Mouse (Mus musculus): ENCODE measurements around the gene Dnase1l3. TPM values are rescaled to one million over a fixed set of nuclear protein-coding genes. Genes with fewer than 3 reads are reported as not detected.

Dnase1l3 gene
- polyA plus RNA-seq, 1 experiment from 2014 or later, result 0.14 TPM

DNA sequence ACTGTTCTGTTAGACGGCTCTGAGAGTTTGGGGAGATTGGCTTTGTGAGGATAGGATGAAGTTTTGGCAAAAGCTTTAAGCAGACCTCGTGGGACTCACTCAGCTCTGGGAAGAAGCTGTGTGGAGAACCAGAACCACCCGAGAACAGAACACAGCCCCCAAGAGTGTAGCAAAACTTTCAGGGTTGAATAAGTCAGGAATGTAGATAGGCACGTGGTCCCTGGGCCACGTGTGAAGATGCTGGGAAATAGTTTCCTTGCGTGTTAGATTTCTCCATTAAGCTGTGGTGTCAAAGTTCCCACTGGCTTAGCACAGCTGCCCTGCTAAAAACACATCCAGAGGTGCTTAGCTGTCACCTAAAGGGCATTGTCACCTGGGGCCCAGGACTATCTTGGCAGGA is 2.2 kb downstream of the Dnase1l3 start:
- no peaks in the 10 kb centered on the region for H3K27me3 ChIP-seq (ENCODE audit: control insufficient read depth, insufficient read depth, low read length)
- no peak overlapping the region for H3K27ac ChIP-seq (ENCODE audit: low read depth, low read length)
- ATAC-seq (ENCODE audit: low FRiP score, low TSS enrichment), result no peak
- no peaks in the 10 kb centered on the region for H3K36me3 ChIP-seq (ENCODE audit: control insufficient read depth, insufficient read depth, low read length)
- 40% methylated on average over 6 of the region's 6 CpGs for WGBS
- no peak overlapping the region for H3K4me3 ChIP-seq (ENCODE audit: low read length)
- H3K9me3 ChIP-seq (ENCODE audit: control insufficient read depth, low read length), result no peaks in the 10 kb centered on the region
- peaks cover 2% of the 10 kb centered on the region; the same call in 1 of the 2 replicates for H3K4me1 ChIP-seq (ENCODE audit: control insufficient read depth, insufficient read depth, low read length)
- H3K4me2 ChIP-seq (replicated peaks; ENCODE audit: low read depth, low read length), result no peak overlapping the region
- no peak overlapping the region for H3K9ac ChIP-seq (ENCODE audit: low read depth, low read length)

DNA sequence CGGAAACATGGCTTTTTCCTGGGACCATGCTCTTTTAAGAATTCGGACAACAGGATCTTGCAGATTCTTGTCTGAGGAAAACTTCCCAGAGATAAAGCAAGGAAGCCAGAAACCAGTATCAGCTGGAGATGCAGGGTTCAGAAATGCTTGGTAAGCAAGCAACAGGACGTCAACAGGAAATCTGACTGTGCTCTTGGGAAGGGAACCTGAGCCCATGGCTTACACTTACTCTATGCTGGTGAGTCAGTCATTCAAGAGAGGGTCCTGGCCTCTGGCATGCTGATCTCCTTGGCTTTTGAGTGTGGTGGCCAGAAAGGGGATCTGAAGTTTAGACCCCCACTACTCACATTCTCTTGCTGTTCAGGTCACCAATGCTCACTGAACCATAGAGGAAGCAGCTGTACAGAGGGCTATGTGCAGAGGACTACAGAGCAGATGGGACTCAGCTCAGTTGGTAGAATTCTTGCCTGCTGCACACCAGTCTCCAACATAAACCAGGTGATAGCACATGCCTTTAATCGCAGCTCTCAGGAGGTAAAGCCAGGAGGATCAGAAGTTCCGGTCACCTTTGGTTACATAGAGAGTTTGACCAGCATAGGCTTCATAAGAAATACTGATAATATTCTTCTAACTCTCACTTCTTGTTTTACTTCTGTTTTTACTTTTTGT is 3.1 kb downstream of the Dnase1l3 start:
- Histone ChIP-seq H3K27ac (ENCODE audit: low read depth, low read length) (no peak overlapping the region), H3K4me3 (ENCODE audit: low read length) (no peak overlapping the region), H3K9me3 (ENCODE audit: control insufficient read depth, low read length) (no peaks in the 10 kb centered on the region), H3K4me2 (replicated peaks; ENCODE audit: low read depth, low read length) (no peak overlapping the region), H3K4me1 (ENCODE audit: control insufficient read depth, insufficient read depth, low read length) (peaks cover 2% of the 10 kb centered on the region; the same call in 1 of the 2 replicates), H3K9ac (ENCODE audit: low read depth, low read length) (no peak overlapping the region), H3K36me3 (ENCODE audit: control insufficient read depth, insufficient read depth, low read length) (no peaks in the 10 kb centered on the region), H3K27me3 (ENCODE audit: control insufficient read depth, insufficient read depth, low read length) (no peaks in the 10 kb centered on the region)
- peak; percentile 37; the same call in 1 of the 2 replicates for ATAC-seq (ENCODE audit: low FRiP score, low TSS enrichment)
- 70% methylated on average over 5 of the region's 5 CpGs for WGBS

DNA sequence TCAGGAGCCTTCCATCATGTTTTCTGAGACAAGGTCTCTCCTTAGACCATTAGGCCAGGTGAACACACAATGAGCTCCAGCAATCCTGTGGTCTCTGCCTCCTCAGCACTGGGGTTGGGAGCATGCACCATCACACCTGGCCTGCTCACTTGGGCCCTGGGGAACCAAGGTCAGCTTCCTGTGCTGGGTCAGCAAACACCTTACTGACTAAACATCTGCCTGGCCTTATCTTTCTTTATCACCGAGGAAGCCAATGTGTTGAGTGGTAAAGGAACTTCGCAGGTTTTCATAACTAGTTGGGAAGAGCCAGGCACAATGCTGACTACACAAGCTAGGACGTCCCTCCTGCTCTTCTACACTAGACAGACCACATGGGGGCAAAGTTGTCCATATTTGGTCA is 4.4 kb downstream of the Dnase1l3 start:
- Histone ChIP-seq H3K27me3 (ENCODE audit: control insufficient read depth, insufficient read depth, low read length) (no peaks in the 10 kb centered on the region), H3K4me3 (ENCODE audit: low read length) (no peak overlapping the region), H3K9ac (ENCODE audit: low read depth, low read length) (no peak overlapping the region), H3K27ac (ENCODE audit: low read depth, low read length) (no peak overlapping the region), H3K9me3 (ENCODE audit: control insufficient read depth, low read length) (no peaks in the 10 kb centered on the region), H3K4me2 (replicated peaks; ENCODE audit: low read depth, low read length) (no peak overlapping the region), H3K4me1 (ENCODE audit: control insufficient read depth, insufficient read depth, low read length) (peaks cover 2% of the 10 kb centered on the region; the same call in 1 of the 2 replicates), H3K36me3 (ENCODE audit: control insufficient read depth, insufficient read depth, low read length) (no peaks in the 10 kb centered on the region)
- WGBS, result 74% methylated on average over 3 of the region's 3 CpGs
- ATAC-seq (ENCODE audit: low FRiP score, low TSS enrichment), result no peak

DNA sequence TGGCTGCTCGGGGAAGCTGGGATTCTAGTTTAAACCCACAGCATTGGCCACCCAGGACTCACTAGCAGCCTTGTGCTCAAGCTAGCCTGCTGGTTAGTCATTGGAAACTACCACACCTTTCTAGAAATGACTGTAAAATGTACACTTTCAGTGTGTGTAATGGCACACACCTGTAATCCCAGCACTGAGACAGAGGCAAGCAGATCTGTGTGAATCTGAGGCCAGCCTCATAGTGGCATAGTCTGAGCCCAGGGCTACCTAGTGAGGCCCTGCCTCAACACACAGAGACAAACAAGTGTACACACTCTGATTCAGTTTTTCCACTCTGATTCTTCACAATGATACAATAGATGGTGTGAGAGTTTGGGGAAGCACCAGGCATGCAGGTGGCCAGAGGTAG is 5.0 kb downstream of the Dnase1l3 start:
- peaks cover 2% of the 10 kb centered on the region; the same call in 1 of the 2 replicates for H3K4me1 ChIP-seq (ENCODE audit: control insufficient read depth, insufficient read depth, low read length)
- no peak overlapping the region for H3K27ac ChIP-seq (ENCODE audit: low read depth, low read length)
- no peak overlapping the region for H3K4me3 ChIP-seq (ENCODE audit: low read length)
- no peaks in the 10 kb centered on the region for H3K27me3 ChIP-seq (ENCODE audit: control insufficient read depth, insufficient read depth, low read length)
- no peak overlapping the region for H3K4me2 ChIP-seq (replicated peaks; ENCODE audit: low read depth, low read length)
- H3K9ac ChIP-seq (ENCODE audit: low read depth, low read length), result no peak overlapping the region
- WGBS, result 76% methylated on average over 1 of the region's 1 CpGs
- H3K36me3 ChIP-seq (ENCODE audit: control insufficient read depth, insufficient read depth, low read length), result no peaks in the 10 kb centered on the region
- no peaks in the 10 kb centered on the region for H3K9me3 ChIP-seq (ENCODE audit: control insufficient read depth, low read length)
- no peak for ATAC-seq (ENCODE audit: low FRiP score, low TSS enrichment)

DNA sequence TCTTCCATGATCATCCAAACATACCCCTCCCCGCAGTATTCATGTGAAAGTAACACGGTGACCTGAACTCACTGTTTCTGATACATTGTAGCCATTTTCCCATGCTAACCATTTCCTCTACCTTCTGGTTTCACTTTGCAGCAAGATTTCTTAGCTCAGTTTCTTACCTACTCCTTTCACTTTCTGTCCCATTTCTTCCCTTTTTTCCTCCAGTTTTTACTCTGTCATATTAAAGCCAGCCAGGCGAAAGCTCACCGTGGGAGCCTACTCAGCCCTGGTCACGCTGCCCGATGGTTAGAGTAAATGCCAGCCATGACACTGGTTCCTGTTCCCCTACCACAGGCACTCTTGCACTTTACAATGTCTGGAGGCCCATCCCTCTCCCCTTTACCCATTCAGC is 7.5 kb downstream of the Dnase1l3 start:
- H3K36me3 ChIP-seq (ENCODE audit: control insufficient read depth, insufficient read depth, low read length), result no peaks in the 10 kb centered on the region
- H3K27me3 ChIP-seq (ENCODE audit: control insufficient read depth, insufficient read depth, low read length), result no peaks in the 10 kb centered on the region
- ATAC-seq (ENCODE audit: low FRiP score, low TSS enrichment), result no peak
- H3K9me3 ChIP-seq (ENCODE audit: control insufficient read depth, low read length), result no peaks in the 10 kb centered on the region
- peaks cover 2% of the 10 kb centered on the region; the same call in 1 of the 2 replicates for H3K4me1 ChIP-seq (ENCODE audit: control insufficient read depth, insufficient read depth, low read length)
- no peak overlapping the region for H3K27ac ChIP-seq (ENCODE audit: low read depth, low read length)
- no peak overlapping the region for H3K9ac ChIP-seq (ENCODE audit: low read depth, low read length)
- no peak overlapping the region for H3K4me3 ChIP-seq (ENCODE audit: low read length)
- 95% methylated on average over 6 of the region's 6 CpGs for WGBS
- no peak overlapping the region for H3K4me2 ChIP-seq (replicated peaks; ENCODE audit: low read depth, low read length)

DNA sequence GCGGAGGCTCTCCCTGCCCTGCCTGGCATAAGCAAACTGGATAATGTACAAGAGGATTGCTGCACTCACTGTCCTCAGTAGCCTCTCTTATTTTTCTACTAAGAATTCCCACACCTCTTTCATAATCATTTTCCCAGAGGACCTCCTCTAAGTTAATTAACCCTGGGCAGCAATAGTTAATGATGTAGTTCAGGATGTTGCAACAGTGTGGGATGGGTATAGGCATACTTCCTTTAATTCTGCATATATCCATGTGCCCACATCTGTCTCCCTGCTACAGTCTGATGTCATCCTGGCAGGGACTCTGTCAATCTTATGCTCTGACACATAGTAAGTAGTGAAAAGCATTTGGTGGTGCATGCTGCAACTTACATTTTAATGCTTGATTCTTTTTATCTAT is 13.1 kb downstream of the Dnase1l3 start:
- no peak for ATAC-seq (ENCODE audit: low FRiP score, low TSS enrichment)

DNA sequence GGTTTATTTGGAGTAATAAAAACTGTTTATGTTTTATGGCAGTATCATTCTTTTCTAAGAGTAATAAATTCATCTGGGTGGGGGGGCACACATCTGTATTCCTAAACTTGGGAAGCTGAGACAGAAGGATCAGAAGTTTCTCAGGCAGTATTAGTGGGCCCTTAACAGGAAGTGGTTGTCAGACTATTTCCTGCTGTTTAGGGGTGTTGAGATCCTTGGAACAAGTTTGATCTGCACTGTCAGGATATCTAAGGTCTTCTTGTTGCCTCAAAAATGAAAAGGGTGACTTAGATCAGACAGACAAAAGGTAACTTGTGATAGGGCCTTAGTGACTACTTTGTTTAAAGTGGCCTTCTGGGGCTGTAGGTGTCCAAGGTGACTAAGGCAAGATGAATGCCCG is 16.2 kb downstream of the Dnase1l3 start:
- Histone ChIP-seq H3K4me3 (ENCODE audit: low read length) (no peak overlapping the region), H3K27me3 (ENCODE audit: control insufficient read depth, insufficient read depth, low read length) (no peaks in the 10 kb centered on the region), H3K36me3 (ENCODE audit: control insufficient read depth, insufficient read depth, low read length) (no peaks in the 10 kb centered on the region), H3K9ac (ENCODE audit: low read depth, low read length) (no peak overlapping the region), H3K4me1 (ENCODE audit: control insufficient read depth, insufficient read depth, low read length) (no peaks in the 10 kb centered on the region), H3K27ac (ENCODE audit: low read depth, low read length) (no peak overlapping the region), H3K9me3 (ENCODE audit: control insufficient read depth, low read length) (no peaks in the 10 kb centered on the region), H3K4me2 (replicated peaks; ENCODE audit: low read depth, low read length) (no peak overlapping the region)
- 80% methylated on average over 1 of the region's 1 CpGs for WGBS
- ATAC-seq (ENCODE audit: low FRiP score, low TSS enrichment), result no peak

More for the DNA sequence above, 13.1 kb downstream of the Dnase1l3 start:
- Histone ChIP-seq H3K27ac (ENCODE audit: low read depth, low read length) (no peak overlapping the region), H3K27me3 (ENCODE audit: control insufficient read depth, insufficient read depth, low read length) (no peaks in the 10 kb centered on the region), H3K4me1 (ENCODE audit: control insufficient read depth, insufficient read depth, low read length) (no peaks in the 10 kb centered on the region), H3K4me2 (replicated peaks; ENCODE audit: low read depth, low read length) (no peak overlapping the region), H3K36me3 (ENCODE audit: control insufficient read depth, insufficient read depth, low read length) (no peaks in the 10 kb centered on the region), H3K9me3 (ENCODE audit: control insufficient read depth, low read length) (no peaks in the 10 kb centered on the region), H3K9ac (ENCODE audit: low read depth, low read length) (no peak overlapping the region), H3K4me3 (ENCODE audit: low read length) (no peak overlapping the region)
- WGBS, result 92% methylated on average over 1 of the region's 1 CpGs

DNA sequence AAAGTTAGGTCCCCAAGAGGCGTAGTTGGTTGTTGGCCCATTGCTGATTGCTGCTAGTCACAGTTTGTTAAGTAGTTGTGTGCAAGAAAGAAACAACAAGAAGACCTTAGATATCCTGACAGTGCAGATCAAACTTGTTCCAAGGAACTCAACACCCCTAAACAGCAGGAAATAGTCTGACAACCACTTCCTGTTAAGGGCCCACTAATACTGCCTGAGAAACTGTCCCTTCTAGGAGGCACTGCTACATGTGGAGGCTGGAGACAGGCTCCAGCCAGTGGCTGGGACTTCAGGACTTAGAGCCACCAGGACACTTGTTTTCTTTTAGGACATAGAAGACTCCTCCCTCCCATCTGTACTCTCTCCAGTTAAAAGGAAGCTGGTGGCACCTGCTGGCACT is 16.9 kb downstream of the Dnase1l3 start:
- no peak for ATAC-seq (ENCODE audit: low FRiP score, low TSS enrichment)
- H3K4me2 ChIP-seq (replicated peaks; ENCODE audit: low read depth, low read length), result no peak overlapping the region
- H3K36me3 ChIP-seq (ENCODE audit: control insufficient read depth, insufficient read depth, low read length), result no peaks in the 10 kb centered on the region
- no peaks in the 10 kb centered on the region for H3K9me3 ChIP-seq (ENCODE audit: control insufficient read depth, low read length)
- H3K4me3 ChIP-seq (ENCODE audit: low read length), result no peak overlapping the region
- no peaks in the 10 kb centered on the region for H3K4me1 ChIP-seq (ENCODE audit: control insufficient read depth, insufficient read depth, low read length)
- H3K27me3 ChIP-seq (ENCODE audit: control insufficient read depth, insufficient read depth, low read length), result no peaks in the 10 kb centered on the region
- H3K27ac ChIP-seq (ENCODE audit: low read depth, low read length), result no peak overlapping the region
- no peak overlapping the region for H3K9ac ChIP-seq (ENCODE audit: low read depth, low read length)
- WGBS, result 91% methylated on average over 1 of the region's 1 CpGs

DNA sequence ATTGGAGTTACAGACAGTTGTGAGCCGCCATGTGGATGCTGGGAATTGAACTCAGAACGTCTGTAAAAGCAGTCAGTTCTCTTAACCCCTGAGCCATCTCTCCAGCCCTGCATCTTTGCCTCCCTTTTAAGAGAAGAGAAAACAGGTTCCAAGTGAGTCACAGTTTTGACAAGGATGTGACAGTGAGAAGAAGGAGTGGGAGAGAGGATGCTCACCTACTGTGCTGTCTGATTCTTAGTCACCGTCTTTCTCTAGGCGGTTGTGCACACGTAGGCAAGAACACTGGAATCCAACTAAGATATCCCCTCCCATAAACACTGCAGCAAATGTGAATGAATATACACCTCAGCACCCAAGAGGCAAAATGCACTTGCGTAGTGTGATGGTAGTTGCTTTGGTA is 19.2 kb downstream of the Dnase1l3 start:
- Histone ChIP-seq H3K36me3 (ENCODE audit: control insufficient read depth, insufficient read depth, low read length) (no peaks in the 10 kb centered on the region), H3K4me3 (ENCODE audit: low read length) (no peak overlapping the region), H3K4me1 (ENCODE audit: control insufficient read depth, insufficient read depth, low read length) (no peaks in the 10 kb centered on the region), H3K27ac (ENCODE audit: low read depth, low read length) (no peak overlapping the region), H3K9me3 (ENCODE audit: control insufficient read depth, low read length) (no peaks in the 10 kb centered on the region), H3K4me2 (replicated peaks; ENCODE audit: low read depth, low read length) (no peak overlapping the region), H3K9ac (ENCODE audit: low read depth, low read length) (no peak overlapping the region), H3K27me3 (ENCODE audit: control insufficient read depth, insufficient read depth, low read length) (no peaks in the 10 kb centered on the region)
- 82% methylated on average over 6 of the region's 6 CpGs for WGBS
- ATAC-seq (ENCODE audit: low FRiP score, low TSS enrichment), result no peak

Measured in kidney, embryonic 14.5 days (tissue).